Mouse (Mus musculus) layer of hippocampus, adult 8-10 months (tissue): ENCODE results near the gene Tsn. TPM values are rescaled to one million over a fixed set of nuclear protein-coding genes. Genes with fewer than 3 reads are reported as not detected.

Experiments used
- total RNA-seq, 4 experiments: library from RNA; stranded (reverse); gene quantifications; 2 replicates each; pipeline ENCODE4 v1.2.4; 2022

The Tsn gene
- total RNA-seq, 4 experiments from 2014 or later = 105 to 118 (median 107) TPM

Other genes with a start within 250 kb of the Tsn start
- not detected for gene Gm29106, start 135.2 kb downstream of the Tsn start, total RNA-seq
- gene Nifk, start 10.1 kb upstream of the Tsn start, total RNA-seq = 10 to 100 TPM; 23.9 to 26.6 (median 24.2) TPM
- gene Clasp1, start 77.3 kb upstream of the Tsn start, total RNA-seq = 100 to 1,000 TPM in 3 of 4 experiments, 10 to 100 TPM in 1; 88.8 to 120 (median 111) TPM